Mouse (Mus musculus): ENCODE measurements around the gene Gm49776.
"Not testable (repeated sequence)": the region's sequence is repeated elsewhere in the genome, so short reads cannot be mapped to it uniquely, and the experiment has no call there.

Gm49776 gene

DNA sequence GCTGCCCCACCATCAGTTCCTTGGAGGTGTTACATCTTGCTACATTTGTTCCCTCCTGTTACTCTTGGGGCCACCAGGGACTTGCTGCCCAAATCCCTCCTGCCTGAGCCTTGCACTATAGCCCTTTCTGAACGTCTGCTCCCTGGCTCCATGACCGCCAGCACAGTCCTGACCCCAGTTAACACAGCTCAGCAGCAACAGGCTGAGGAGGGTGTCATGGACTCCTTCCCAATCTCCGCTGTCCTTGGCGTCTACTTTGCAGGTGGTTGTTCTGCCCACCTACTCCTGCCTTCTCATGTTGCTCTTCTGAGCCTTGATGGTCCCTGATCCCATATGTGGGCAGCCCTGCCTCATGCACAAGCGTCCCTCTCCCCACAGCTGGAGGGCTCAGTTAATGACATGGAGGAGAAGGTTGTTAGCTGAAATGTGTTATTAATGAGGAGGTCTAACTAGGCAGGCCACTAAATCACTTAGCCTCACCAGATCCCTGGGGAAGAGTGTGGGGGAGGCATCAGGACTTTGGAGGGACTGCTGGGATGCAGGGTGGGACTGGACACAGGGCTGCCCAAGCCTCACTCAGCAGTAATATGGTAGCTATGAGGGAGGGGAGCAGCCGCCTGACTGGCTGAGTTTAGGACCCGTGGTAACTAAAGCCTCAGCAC is 54.6 kb downstream of the Gm49776 start:
- in situ Hi-C loops (cut with MboI, MseI): no loop called here

DNA sequence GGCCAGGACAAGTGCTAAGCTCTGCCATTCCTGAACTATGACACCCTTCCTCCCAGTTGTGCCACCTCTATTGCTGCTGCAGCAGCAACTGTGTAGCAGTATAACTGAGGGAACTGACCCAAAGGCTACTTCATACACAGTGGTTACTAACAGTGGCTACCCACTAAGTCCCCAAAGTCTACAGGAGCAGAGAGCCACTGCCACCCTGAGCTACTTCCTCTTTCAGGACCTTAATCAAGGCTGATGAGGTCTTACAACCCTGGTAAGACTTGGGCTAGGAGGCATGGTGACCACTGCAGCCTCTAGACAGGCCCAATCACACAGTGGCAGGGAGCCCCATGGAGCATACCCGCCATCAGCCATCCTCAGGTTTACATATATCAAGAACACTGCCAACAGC is 56.1 kb downstream of the Gm49776 start:
- in situ Hi-C loops (cut with MboI, MseI): no loop called here

DNA sequence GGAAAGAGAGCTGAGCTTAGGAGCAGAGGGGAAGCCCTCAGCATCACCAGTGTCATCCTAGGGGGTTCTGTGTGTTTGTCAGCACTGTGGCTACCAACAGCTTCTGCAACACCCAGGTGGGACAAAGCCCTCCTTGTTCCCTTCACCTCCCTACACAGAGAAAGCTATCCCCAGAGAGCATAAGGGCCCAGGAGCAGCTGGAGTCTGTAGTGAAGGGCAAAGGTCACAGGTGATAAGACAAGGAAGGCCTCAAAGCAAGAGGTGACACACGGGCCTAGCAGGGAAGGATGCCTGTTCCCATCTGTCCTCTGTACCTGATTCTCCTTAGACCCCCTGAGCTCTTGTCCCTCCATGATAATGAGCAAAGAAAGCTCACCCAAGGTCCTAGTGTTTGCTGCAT is 56.5 kb downstream of the Gm49776 start:
- in situ Hi-C loops (cut with MboI, MseI): no loop called here

DNA sequence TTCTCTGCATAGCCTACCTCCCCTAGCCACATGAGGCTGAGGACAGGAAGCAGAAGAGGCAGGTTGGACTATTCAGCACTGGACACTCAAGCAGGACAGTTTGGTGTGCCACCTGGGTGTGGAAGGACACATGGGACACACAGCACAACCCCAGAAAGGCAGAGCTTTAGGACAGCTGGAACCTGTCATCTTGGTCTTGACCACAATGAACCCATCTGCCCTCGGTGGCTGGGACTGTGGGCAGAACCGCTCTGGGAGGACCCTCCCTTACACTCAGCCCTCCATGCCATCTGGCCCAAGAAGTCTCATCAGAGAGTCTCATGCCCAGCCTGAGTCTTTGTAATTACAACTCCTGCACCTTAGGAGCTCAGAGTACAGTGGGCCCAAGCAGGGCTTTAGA is 58.1 kb downstream of the Gm49776 start:
- in situ Hi-C loops (cut with MboI, MseI): no loop called here

DNA sequence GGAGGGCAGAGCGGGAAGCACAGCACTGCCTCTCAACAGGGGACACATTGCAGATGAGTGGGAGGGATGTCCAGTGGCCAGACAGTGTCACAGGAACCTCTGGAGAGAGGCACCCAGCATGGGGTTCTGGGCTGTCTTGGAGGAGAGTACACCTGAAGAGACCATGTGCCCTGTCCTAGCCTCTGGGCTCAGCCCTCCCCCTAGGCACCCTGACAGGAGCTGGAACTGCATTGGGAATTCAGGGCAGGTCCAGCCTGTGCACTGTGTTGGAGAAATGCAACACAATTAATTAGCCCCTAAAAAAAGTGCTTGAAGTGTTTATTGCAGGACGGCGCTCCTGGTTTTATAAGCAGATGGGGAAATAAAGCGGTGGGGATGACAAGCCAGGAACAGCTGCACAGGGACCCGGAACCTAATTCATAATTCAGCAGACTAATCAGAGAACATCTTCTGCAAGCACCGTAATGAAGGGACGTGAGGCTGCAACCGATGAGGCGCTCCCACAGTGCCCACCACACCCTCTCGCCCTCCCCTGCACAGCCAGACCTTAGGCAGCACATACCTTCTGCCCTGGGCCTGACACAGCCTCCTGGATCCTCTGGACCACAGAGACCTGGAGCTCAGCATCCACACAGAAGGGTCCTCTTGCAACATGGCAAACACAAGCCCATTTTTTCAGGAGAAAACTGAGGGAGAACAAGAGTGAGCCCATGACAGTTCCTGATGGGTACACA is 59.6 kb downstream of the Gm49776 start:
- in situ Hi-C loops (cut with MboI, MseI): no loop called here

DNA sequence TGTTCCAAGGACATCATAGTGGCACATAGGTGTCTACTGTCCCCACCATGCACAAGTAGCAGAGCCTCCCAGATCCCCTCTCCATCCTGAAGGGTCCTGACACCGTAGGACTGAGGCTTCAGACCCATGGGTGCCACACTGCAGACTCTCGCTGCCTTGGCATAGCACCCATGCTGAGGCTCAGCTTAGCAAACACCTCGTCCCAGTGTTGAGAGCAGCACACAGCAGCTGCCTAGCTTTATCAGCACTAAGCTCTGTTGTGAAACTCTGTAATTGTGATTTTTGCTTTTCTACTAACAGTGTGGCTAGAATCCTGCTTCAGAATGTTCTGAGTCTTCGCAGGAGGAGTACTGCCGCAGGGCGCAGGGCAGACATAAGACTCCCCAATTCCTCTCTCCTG is 60.2 kb downstream of the Gm49776 start:
- in situ Hi-C loops (cut with MboI, MseI): no loop called here

DNA sequence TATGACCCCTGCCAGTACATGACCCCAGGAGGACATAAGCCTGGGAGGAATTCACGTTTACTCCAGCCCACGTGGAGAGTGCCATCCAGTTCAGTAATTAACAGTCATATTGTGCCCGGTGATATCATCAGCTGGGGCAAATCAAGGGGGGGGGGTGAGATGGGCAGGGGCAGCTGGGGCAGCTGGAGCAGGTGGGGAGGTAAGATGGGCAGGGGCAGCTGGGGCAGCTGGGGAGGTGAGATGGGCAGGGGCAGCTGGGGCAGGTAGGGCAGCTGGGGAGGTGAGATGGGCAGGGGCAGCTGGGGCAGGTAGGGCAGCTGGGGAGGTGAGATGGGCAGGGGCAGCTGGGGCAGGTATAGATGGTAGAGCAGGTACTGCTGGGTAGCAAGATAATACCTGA is 62.6 kb downstream of the Gm49776 start:
- in situ Hi-C loops (cut with MboI, MseI): not testable (repeated sequence)

Measured in T-helper 1 cell (primary cell).